In the genomic region with DNA sequence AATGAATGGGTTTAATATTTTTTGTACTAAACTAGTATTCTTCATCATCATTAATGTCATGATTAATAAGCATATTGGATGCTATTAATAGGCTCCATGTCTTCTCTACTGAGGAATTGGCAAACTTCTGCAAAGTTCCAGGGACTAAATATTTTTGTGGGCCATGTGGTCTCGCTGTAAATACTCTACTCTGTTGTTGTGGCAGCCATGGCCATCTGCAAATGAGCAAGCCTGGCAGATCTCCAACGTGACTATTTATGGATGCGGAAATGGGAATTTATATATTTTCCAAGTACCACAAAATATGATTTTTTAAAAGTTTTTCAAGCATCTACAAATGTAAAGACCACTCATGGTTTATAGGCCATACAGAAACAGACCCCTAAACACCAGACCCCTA, we compare ENCODE assay signal across 10 mouse cellular contexts. TPM values are rescaled to one million over a fixed set of nuclear protein-coding genes. Genes with fewer than 3 reads are reported as not detected.
DNase-seq lines count a peak whose midpoint lies in the region; ATAC-seq lines count a peak whose summit lies in the region.
"Had no signal": no experiment of that assay in that cellular context is flagged by ENCODE, and none has a peak within 500 bp of the region (broad histone marks: within the 10 kb centered on the region; RNA-seq: fewer than 3 reads in every experiment).

No protein-coding gene starts in this region.

- H3K27me3 ChIP-seq in forebrain, embryonic 14.5 days (replicated peaks; ENCODE audit: control insufficient read depth, insufficient read depth, low read length) = no peaks in the 10 kb centered on the region
- no peaks in the 10 kb centered on the region for H3K27me3 ChIP-seq in forebrain, embryonic 12.5 days
- H3K27me3 ChIP-seq in intestine, embryonic 16.5 days (replicated peaks; ENCODE audit: control insufficient read depth, insufficient read depth, low read length) = no peaks in the 10 kb centered on the region
- H3K27me3 ChIP-seq: liver, embryonic 12.5 days; midbrain, embryonic 13.5 days had no signal

- 75% methylated on average over 3 of the region's 3 CpGs for WGBS in forebrain, embryonic 14.5 days
- WGBS in forebrain, embryonic 12.5 days = 89% methylated on average over 3 of the region's 3 CpGs
- WGBS in intestine, embryonic 16.5 days = 57% methylated on average over 3 of the region's 3 CpGs

- H3K4me3 ChIP-seq in forebrain, embryonic 14.5 days (ENCODE audit: low read depth, low read length) = no peak overlapping the region
- no peak overlapping the region for H3K4me3 ChIP-seq in forebrain, embryonic 12.5 days (replicated peaks)
- H3K4me3 ChIP-seq in intestine, embryonic 16.5 days (ENCODE audit: low read length) = no peak overlapping the region
- H3K4me3 ChIP-seq: liver, embryonic 12.5 days; midbrain, embryonic 13.5 days had no signal

- H3K9me3 ChIP-seq in forebrain, embryonic 14.5 days (replicated peaks; ENCODE audit: control insufficient read depth, low read length) = no peaks in the 10 kb centered on the region
- H3K9me3 ChIP-seq in forebrain, embryonic 12.5 days = no peaks in the 10 kb centered on the region
- H3K9me3 ChIP-seq in intestine, embryonic 16.5 days (ENCODE audit: control insufficient read depth, low read length) = no peaks in the 10 kb centered on the region
- H3K9me3 ChIP-seq: liver, embryonic 12.5 days; midbrain, embryonic 13.5 days had no signal

- H3K4me2 ChIP-seq in forebrain, embryonic 14.5 days (ENCODE audit: low read length) = no peak overlapping the region
- H3K4me2 ChIP-seq in forebrain, embryonic 12.5 days = no peak overlapping the region
- H3K4me2 ChIP-seq in intestine, embryonic 16.5 days (ENCODE audit: low read depth, low read length) = no peak overlapping the region
- H3K4me2 ChIP-seq: liver, embryonic 12.5 days; midbrain, embryonic 13.5 days had no signal

- no peak overlapping the region for H3K27ac ChIP-seq in forebrain, embryonic 14.5 days (ENCODE audit: low read depth, low read length)
- H3K27ac ChIP-seq in forebrain, embryonic 12.5 days = no peak overlapping the region
- peak overlapping the region; percentile 42; the same call in 1 of the 2 replicates for H3K27ac ChIP-seq in intestine, embryonic 16.5 days (ENCODE audit: low read length)
- H3K27ac ChIP-seq: liver, embryonic 12.5 days; midbrain, embryonic 13.5 days had no signal

- H3K4me1 ChIP-seq in forebrain, embryonic 14.5 days (ENCODE audit: control insufficient read depth, insufficient read depth, low read length) = peaks cover 40% of the 10 kb centered on the region
- H3K4me1 ChIP-seq in forebrain, embryonic 12.5 days = peaks cover 38% of the 10 kb centered on the region
- H3K4me1 ChIP-seq in intestine, embryonic 16.5 days (ENCODE audit: control insufficient read depth, insufficient read depth, low read length) = peaks cover 22% of the 10 kb centered on the region

- peaks cover 14% of the 10 kb centered on the region for H3K36me3 ChIP-seq in forebrain, embryonic 14.5 days (ENCODE audit: control insufficient read depth, insufficient read depth, low read length)
- H3K36me3 ChIP-seq in forebrain, embryonic 12.5 days (replicated peaks) = peaks cover 16% of the 10 kb centered on the region
- peaks cover 2% of the 10 kb centered on the region; the same call in 1 of the 2 replicates for H3K36me3 ChIP-seq in intestine, embryonic 16.5 days (ENCODE audit: control insufficient read depth, insufficient read depth, low read length)

- no peak for ATAC-seq in forebrain, embryonic 14.5 days
- no peak for ATAC-seq in forebrain, embryonic 12.5 days (ENCODE audit: low FRiP score)
- ATAC-seq in intestine, embryonic 16.5 days = no peak
- ATAC-seq: liver, embryonic 12.5 days; midbrain, embryonic 13.5 days had no signal

- H3K9ac ChIP-seq in forebrain, embryonic 14.5 days (ENCODE audit: low read length) = no peak overlapping the region
- H3K9ac ChIP-seq in forebrain, embryonic 12.5 days = no peak overlapping the region
- H3K9ac ChIP-seq in intestine, embryonic 16.5 days (ENCODE audit: low read depth, low read length) = no peak overlapping the region
- H3K9ac ChIP-seq: liver, embryonic 12.5 days; midbrain, embryonic 13.5 days had no signal

- peak; percentile 68 for DNase-seq in forebrain, embryonic 14.5 days (ENCODE audit: low spot score)
- DNase-seq in layer of hippocampus, adult 11-12 months (ENCODE audit: low spot score) = peak; percentile 62
- no peak for DNase-seq in layer of hippocampus, postnatal 36 days
- peak; percentile 65 for DNase-seq in MN1 (ENCODE audit: low spot score)
- no peak for DNase-seq in adrenal gland, postnatal 36 days
- no peak for DNase-seq in thymus, adult 18-20 months

RNA-seq across cellular contexts. Expression of a gene that starts 54.1 kb away (rescaled TPM):
- polyA plus RNA-seq in forebrain, embryonic 14.5 days (2014; fragmentation: Nextera tagmentation; extraction: Ambion mirVana) = 13.6 and 18.1 TPM in 2 replicates
- 27.6 and 29.0 TPM in 2 replicates for polyA plus RNA-seq in forebrain, embryonic 12.5 days (2016; fragmentation: Nextera tagmentation; extraction: Ambion mirVana)
- total RNA-seq in layer of hippocampus, postnatal 36 days (2021) = 10 to 100 TPM; 23.2 to 24.6 TPM
- polyA plus RNA-seq in intestine, embryonic 16.5 days (2015; fragmentation: Nextera tagmentation; extraction: Ambion mirVana) = 9.1 and 10.9 TPM in 2 replicates
- 10 to 100 TPM; 66.1 to 76.2 TPM for total RNA-seq in adrenal gland, postnatal 36 days (2021)

Comparison
In these comparisons a context has a peak if more than half of its experiments do, and no peak if none do; other contexts are left out.
1. DNase-seq: peak in forebrain, embryonic 14.5 days (single experiment), layer of hippocampus, adult 11-12 months (single experiment) and MN1 (single experiment); none in layer of hippocampus, postnatal 36 days (0 of 2), adrenal gland, postnatal 36 days (0 of 2) and thymus, adult 18-20 months (0 of 2).